Mouse (Mus musculus) thymus, postnatal 0 days (tissue): ENCODE measurements around the gene Vcpkmt. TPM values are rescaled to one million over a fixed set of nuclear protein-coding genes. Genes with fewer than 3 reads are reported as not detected.
"Not testable (repeated sequence)": the region's sequence is repeated elsewhere in the genome, so short reads cannot be mapped to it uniquely, and the experiment has no call there.

Experiments used
- DNase-seq: peaks from one replicate; pipeline ENCODE4 v3.0.0-alpha.2; 2015; ENCODE audit warnings: low spot score
- polyA plus RNA-seq: library from polyadenylated mRNA; unstranded; fragments of >200 nt; fragmentation: Nextera tagmentation; extraction: Ambion mirVana; gene quantifications from 2 replicates; pipeline ENCODE4 v1.2.1, GENCODE M21; 2015

Gene Vcpkmt
- 29.6 and 29.9 TPM in 2 replicates for polyA plus RNA-seq

- DNase-seq, result peak; percentile 95
Observed at GRCm38 (mm10) chr12:69582613-69583269, at the start of gene Vcpkmt. TSS of gene Vcpkmt (minus strand) at chr12:69583028.

- DNase-seq, result not testable (repeated sequence)
Observed at GRCm38 (mm10) chr12:69618590-69618989, 35.8 kb upstream of the Vcpkmt start.

GRCm38 (mm10) chr12:69604367-69604766 is 21.5 kb upstream of the Vcpkmt start:
- no peak for DNase-seq

GRCm38 (mm10) chr12:69597446-69597845 is 14.6 kb upstream of the Vcpkmt start:
- no peak for DNase-seq

- no peak for DNase-seq
Observed at GRCm38 (mm10) chr12:69593130-69593529, 10.3 kb upstream of the Vcpkmt start.

- DNase-seq, result no peak
Observed at GRCm38 (mm10) chr12:69583270-69583629, 422 bp upstream of the Vcpkmt start.

GRCm38 (mm10) chr12:69582216-69582612 is 614 bp downstream of the Vcpkmt start:
- DNase-seq, result peak; percentile 13

GRCm38 (mm10) chr12:69579623-69580022 is 3.2 kb downstream of the Vcpkmt start:
- peak; percentile 37 for DNase-seq

GRCm38 (mm10) chr12:69576120-69576627 is 6.7 kb downstream of the Vcpkmt start:
- DNase-seq, result no peak

GRCm38 (mm10) chr12:69573916-69574881 is 8.6 kb downstream of the Vcpkmt start:
- peak; percentile 86 for DNase-seq

- DNase-seq, result no peak
Observed at GRCm38 (mm10) chr12:69573271-69573670, 9.6 kb downstream of the Vcpkmt start.

- DNase-seq, result no peak
Observed at GRCm38 (mm10) chr12:69569926-69570325, 12.9 kb downstream of the Vcpkmt start.

GRCm38 (mm10) chr12:69568266-69568665 is 14.6 kb downstream of the Vcpkmt start:
- no peak for DNase-seq

- DNase-seq, result not testable (repeated sequence)
Observed at GRCm38 (mm10) chr12:69561006-69561405, 21.8 kb downstream of the Vcpkmt start.

- DNase-seq, result no peak
Observed at GRCm38 (mm10) chr12:69556221-69556861, 26.5 kb downstream of the Vcpkmt start.

GRCm38 (mm10) chr12:69545456-69546178 is 37.2 kb downstream of the Vcpkmt start:
- peak; percentile 66 for DNase-seq

- no peak for DNase-seq
Observed at GRCm38 (mm10) chr12:69544994-69545393, 37.8 kb downstream of the Vcpkmt start.

GRCm38 (mm10) chr12:69544562-69544961 is 38.3 kb downstream of the Vcpkmt start:
- peak; percentile 18 for DNase-seq

GRCm38 (mm10) chr12:69542376-69542775 is 40.5 kb downstream of the Vcpkmt start:
- no peak for DNase-seq

GRCm38 (mm10) chr12:69541663-69542062 is 41.2 kb downstream of the Vcpkmt start:
- DNase-seq, result peak; percentile 41

- DNase-seq, result peak; percentile 76
Observed at GRCm38 (mm10) chr12:69539353-69539752, 43.5 kb downstream of the Vcpkmt start.
